Mouse (Mus musculus): ENCODE measurements around the gene Pomt1. TPM values are rescaled to one million over a fixed set of nuclear protein-coding genes. Genes with fewer than 3 reads are reported as not detected.

Pomt1 gene
- polyA plus RNA-seq, 1 experiment from 2014 or later = 29.9 TPM

DNA sequence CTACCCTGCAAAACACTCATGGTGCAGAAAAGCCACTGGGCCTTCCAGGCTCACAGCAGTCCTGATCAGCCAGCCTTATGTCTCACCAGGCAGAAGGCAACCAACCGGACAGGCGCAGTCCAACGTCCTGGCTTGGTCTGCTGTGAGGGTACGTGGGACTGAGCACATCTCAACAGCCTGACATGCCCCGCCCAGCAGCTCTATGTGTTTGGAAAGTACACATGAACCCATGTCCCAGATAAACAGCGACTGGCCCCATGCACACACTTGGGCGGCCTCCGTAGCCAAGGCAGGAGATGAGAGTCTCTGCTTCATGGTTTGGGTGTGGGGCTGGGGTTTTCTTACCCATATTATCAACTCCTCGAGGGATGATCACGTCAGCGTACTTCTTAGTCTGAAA, 19.9 kb downstream of the Pomt1 start:
- Histone ChIP-seq H3K4me2 (replicated peaks) (no peak overlapping the region), H3K36me3 (peaks cover 52% of the 10 kb centered on the region), H3K27ac (replicated peaks) (no peak overlapping the region), H3K4me3 (no peak overlapping the region), H3K27me3 (no peaks in the 10 kb centered on the region), H3K9me3 (no peaks in the 10 kb centered on the region), H3K9ac (replicated peaks) (no peak overlapping the region), H3K4me1 (peaks cover 14% of the 10 kb centered on the region)
- ATAC-seq (replicated peaks) = no peak
- WGBS = 93% methylated on average over 11 of the region's 11 CpGs

- Histone ChIP-seq H3K4me3 (peak overlapping the region; percentile 83), H3K4me1 (peaks cover 14% of the 10 kb centered on the region), H3K36me3 (peaks cover 31% of the 10 kb centered on the region), H3K4me2 (replicated peaks) (peak overlapping the region; percentile 79), H3K9me3 (no peaks in the 10 kb centered on the region), H3K27me3 (no peaks in the 10 kb centered on the region), H3K27ac (replicated peaks) (no peak overlapping the region), H3K9ac (replicated peaks) (peak overlapping the region; percentile 81)
- WGBS = 56% methylated on average over 6 of the region's 6 CpGs
- no peak for ATAC-seq (replicated peaks)
Observed at GRCm38 (mm10) chr2:32258887-32259533, 22.6 kb downstream of the Pomt1 start.

DNA sequence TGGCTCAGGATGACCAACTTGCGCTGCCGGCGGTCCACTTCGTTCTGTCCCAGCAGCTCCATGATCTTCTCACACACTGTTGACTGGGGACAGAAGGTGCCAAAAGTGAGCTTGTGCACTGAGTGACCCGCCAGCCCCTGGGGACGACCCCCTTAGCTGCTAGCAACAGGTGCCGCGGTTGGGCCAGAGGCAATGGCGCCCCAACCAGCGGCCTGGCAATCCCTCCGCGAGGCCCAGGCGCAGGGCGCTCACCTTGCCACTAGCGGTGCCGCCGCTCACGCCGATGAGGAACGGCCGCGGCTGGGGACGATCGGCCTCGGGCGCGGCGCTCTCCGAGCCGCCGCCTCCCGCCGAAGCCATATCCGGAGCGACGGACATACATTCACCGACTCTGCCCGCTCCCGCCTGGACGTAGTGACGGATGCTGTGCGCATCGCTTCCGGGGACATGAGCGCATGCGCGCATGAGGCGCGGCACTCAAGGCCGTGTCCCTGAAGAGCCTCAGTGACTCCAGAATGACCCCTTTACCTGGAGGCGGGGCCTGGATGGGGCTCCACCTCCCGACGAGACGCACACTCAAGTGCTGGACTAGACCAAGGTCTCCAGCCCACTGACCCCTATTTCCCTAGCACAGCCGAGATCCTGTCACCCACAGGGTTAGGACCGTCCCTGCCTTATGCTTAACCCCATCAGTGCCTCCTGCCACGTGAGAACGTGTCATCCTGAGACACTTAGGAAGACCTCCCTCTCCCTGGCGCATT, 23.4 kb downstream of the Pomt1 start, which contains the start of gene Uck1:
TSS of gene Uck1 (minus strand) at position 503 of the 761 bp plus-strand sequence.
- peaks cover 14% of the 10 kb centered on the region for H3K4me1 ChIP-seq
- H3K27ac ChIP-seq (replicated peaks) = peak within 1 kb of the TSS; percentile 60
- peak within 1 kb of the TSS; percentile 79 for H3K4me2 ChIP-seq (replicated peaks)
- H3K4me3 ChIP-seq = peak within 1 kb of the TSS; percentile 83
- peak within 1 kb of the TSS; percentile 81 for H3K9ac ChIP-seq (replicated peaks)
- H3K9me3 ChIP-seq = no peaks in the 10 kb centered on the region
- WGBS = 1% methylated on average over 59 of the region's 59 CpGs
- ATAC-seq (replicated peaks) = peak; percentile 96
- no peaks in the 10 kb centered on the region for H3K27me3 ChIP-seq
- H3K36me3 ChIP-seq = peaks cover 23% of the 10 kb centered on the region

GRCm38 (mm10) chr2:32260635-32261034, 24.2 kb downstream of the Pomt1 start:
- WGBS = 32% methylated on average over 4 of the region's 4 CpGs

DNA sequence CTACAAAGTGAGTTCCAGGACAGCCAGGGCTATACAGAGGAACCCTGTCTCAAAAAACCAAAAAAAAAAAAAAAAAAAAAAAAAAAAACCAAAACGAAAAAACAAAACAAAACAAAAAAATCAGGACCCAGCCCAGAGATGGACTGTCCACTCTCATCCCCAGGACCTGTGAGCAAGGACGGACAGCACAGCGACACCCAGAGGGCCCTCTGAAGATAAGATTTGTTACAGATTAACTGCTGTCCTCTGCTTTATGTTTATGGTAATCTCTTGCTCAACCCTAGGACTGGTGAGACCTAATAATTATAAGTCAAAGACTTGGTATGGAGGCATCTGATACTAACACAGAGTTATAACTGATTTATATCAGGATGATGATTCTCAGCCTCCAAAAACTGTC, 39.4 kb downstream of the Pomt1 start:
- Histone ChIP-seq H3K4me1 (no peaks in the 10 kb centered on the region), H3K4me2 (replicated peaks) (no peak overlapping the region), H3K27me3 (no peaks in the 10 kb centered on the region), H3K36me3 (peaks cover 35% of the 10 kb centered on the region), H3K9ac (replicated peaks) (no peak overlapping the region), H3K4me3 (no peak overlapping the region), H3K27ac (replicated peaks) (no peak overlapping the region), H3K9me3 (no peaks in the 10 kb centered on the region)
- 88% methylated on average over 3 of the region's 3 CpGs for WGBS
- no peak for ATAC-seq (replicated peaks)

More at GRCm38 (mm10) chr2:32260635-32261034, 24.2 kb downstream of the Pomt1 start:
- Histone ChIP-seq H3K9me3 (no peaks in the 10 kb centered on the region), H3K4me3 (peak overlapping the region; percentile 83; the same call in 1 of the 2 replicates), H3K4me2 (replicated peaks) (peak overlapping the region; percentile 79; the same call in 1 of the 2 replicates), H3K9ac (replicated peaks) (no peak overlapping the region), H3K36me3 (peaks cover 23% of the 10 kb centered on the region), H3K27me3 (no peaks in the 10 kb centered on the region), H3K4me1 (peaks cover 14% of the 10 kb centered on the region), H3K27ac (replicated peaks) (no peak overlapping the region)
- ATAC-seq (replicated peaks) = 0 out of 2 replicates have a peak, but pooled peaks have one; percentile 5

- no peak overlapping the region for H3K4me2 ChIP-seq (replicated peaks)
- H3K4me1 ChIP-seq = peaks cover 17% of the 10 kb centered on the region
- H3K9me3 ChIP-seq = no peaks in the 10 kb centered on the region
- WGBS = 93% methylated on average over 2 of the region's 2 CpGs
- no peak overlapping the region for H3K9ac ChIP-seq (replicated peaks)
- no peak overlapping the region for H3K27ac ChIP-seq (replicated peaks)
- H3K27me3 ChIP-seq = no peaks in the 10 kb centered on the region
- peaks cover 73% of the 10 kb centered on the region for H3K36me3 ChIP-seq
- ATAC-seq (replicated peaks) = no peak
- H3K4me3 ChIP-seq = no peak overlapping the region
Observed at GRCm38 (mm10) chr2:32282289-32282688, 45.9 kb downstream of the Pomt1 start.

DNA sequence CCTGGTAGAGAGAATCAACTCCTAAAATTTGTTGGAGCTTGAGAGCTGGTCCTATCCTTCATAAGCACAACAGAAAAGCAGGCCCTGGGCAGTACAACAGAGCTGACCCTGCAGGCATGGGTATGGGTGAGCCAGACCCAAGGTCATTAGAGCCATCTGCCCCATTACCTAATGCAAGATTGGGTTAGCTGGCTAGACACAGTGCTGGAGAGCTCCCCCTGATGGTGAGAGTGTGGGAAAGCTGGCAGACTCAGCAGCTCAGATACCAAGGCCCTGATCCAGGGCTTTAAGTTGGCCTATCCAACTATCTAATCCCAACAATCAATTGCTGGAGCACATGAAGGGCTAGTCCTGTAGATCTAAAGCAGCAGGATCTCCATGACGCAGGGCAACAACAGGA, 46.3 kb downstream of the Pomt1 start:
- Histone ChIP-seq H3K9me3 (no peaks in the 10 kb centered on the region), H3K27ac (replicated peaks) (no peak overlapping the region), H3K36me3 (peaks cover 69% of the 10 kb centered on the region), H3K4me3 (no peak overlapping the region), H3K4me1 (peaks cover 18% of the 10 kb centered on the region), H3K27me3 (no peaks in the 10 kb centered on the region), H3K4me2 (replicated peaks) (no peak overlapping the region), H3K9ac (replicated peaks) (no peak overlapping the region)
- ATAC-seq (replicated peaks) = no peak
- WGBS = 91% methylated on average over 1 of the region's 1 CpGs

- peaks cover 22% of the 10 kb centered on the region for H3K4me1 ChIP-seq
- no peaks in the 10 kb centered on the region for H3K9me3 ChIP-seq
- WGBS = 94% methylated on average over 3 of the region's 3 CpGs
- no peak overlapping the region for H3K4me2 ChIP-seq (replicated peaks)
- no peak overlapping the region for H3K4me3 ChIP-seq
- H3K36me3 ChIP-seq = peaks cover 57% of the 10 kb centered on the region
- H3K27ac ChIP-seq (replicated peaks) = no peak overlapping the region
- ATAC-seq (replicated peaks) = no peak
- H3K27me3 ChIP-seq = no peaks in the 10 kb centered on the region
- no peak overlapping the region for H3K9ac ChIP-seq (replicated peaks)
Observed at GRCm38 (mm10) chr2:32283986-32284385, 47.6 kb downstream of the Pomt1 start.

GRCm38 (mm10) chr2:32287334-32287840, 51.0 kb downstream of the Pomt1 start, which contains the start of gene Golga2:
Golga2 (plus strand) TSS chr2:32287384.
- peaks cover 28% of the 10 kb centered on the region for H3K36me3 ChIP-seq
- peak within 1 kb of the TSS; percentile 89 for H3K4me3 ChIP-seq
- H3K4me2 ChIP-seq (replicated peaks) = peak within 1 kb of the TSS; percentile 91
- WGBS = under 1% methylated on average over 23 of the region's 23 CpGs
- peak within 1 kb of the TSS; percentile 68 for H3K27ac ChIP-seq (replicated peaks)
- no peaks in the 10 kb centered on the region for H3K9me3 ChIP-seq
- H3K27me3 ChIP-seq = no peaks in the 10 kb centered on the region
- peaks cover 28% of the 10 kb centered on the region for H3K4me1 ChIP-seq
- H3K9ac ChIP-seq (replicated peaks) = peak within 1 kb of the TSS; percentile 94
- ATAC-seq (replicated peaks) = no peak; the same call in 1 of the 2 replicates

DNA sequence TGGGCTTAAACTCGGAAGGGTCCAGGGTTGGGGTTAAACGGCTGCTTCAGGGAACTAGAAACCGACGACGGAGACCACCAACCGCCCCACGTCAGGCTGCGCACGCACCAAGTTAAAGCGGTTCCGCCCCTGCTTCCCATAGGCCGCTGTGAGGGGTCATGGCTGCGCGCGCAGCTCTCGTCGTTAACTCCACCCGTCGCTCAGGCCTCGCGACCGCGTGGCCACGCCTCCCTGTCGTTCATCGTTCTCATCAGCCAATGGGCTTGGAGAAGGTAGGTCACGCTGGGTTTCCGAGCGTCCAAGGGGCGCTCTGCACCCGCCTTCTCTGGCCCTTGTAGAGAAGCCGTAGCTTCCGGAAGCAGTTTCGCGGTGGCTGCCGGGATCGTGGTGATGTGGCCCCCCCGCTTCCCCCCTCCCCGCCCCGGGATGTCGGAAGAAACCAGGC, 51.6 kb downstream of the Pomt1 start, which contains the start of gene Swi5:
TSS of gene Swi5 (minus strand) at position 153 of the 445 bp plus-strand sequence.
- peak within 1 kb of the TSS; percentile 89 for H3K4me3 ChIP-seq
- no peaks in the 10 kb centered on the region for H3K9me3 ChIP-seq
- peak; percentile 99 for ATAC-seq (replicated peaks)
- peak within 1 kb of the TSS; percentile 68 for H3K27ac ChIP-seq (replicated peaks)
- peaks cover 23% of the 10 kb centered on the region for H3K36me3 ChIP-seq
- under 1% methylated on average over 41 of the region's 41 CpGs for WGBS
- peaks cover 28% of the 10 kb centered on the region for H3K4me1 ChIP-seq
- H3K4me2 ChIP-seq (replicated peaks) = peak within 1 kb of the TSS; percentile 91
- no peaks in the 10 kb centered on the region for H3K27me3 ChIP-seq
- H3K9ac ChIP-seq (replicated peaks) = peak within 1 kb of the TSS; percentile 94

DNA sequence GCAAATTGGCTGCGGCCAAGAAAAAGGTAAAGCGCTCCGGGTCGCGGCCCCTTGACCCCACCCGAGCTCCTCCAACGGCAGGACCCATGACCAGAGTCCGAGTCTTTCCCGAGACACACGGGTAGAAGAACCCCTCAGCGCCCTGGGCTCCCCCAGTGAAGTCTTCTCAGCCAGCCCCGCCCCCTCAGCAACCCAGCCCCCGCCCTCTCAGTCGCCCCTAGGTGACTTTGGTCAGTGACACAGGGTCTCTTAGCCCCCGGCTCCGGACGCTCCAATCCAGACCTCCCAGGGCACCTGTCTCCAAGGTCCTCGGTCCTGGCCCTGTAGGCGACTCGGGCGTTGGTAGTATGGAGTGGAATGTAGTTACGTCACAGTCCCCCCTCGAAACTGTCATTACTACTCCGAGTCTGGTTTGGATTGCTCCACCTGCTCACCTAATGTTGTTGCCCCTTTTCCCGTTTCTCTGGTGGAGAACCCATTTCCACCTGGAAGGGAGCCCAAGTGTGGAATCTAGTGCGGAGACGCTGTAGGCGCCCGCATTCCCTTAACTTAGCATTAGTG, 52.1 kb downstream of the Pomt1 start:
- Histone ChIP-seq H3K36me3 (peaks cover 24% of the 10 kb centered on the region), H3K4me3 (peak overlapping the region; percentile 89), H3K4me1 (peaks cover 28% of the 10 kb centered on the region), H3K9me3 (no peaks in the 10 kb centered on the region), H3K9ac (replicated peaks) (peak overlapping the region; percentile 94), H3K4me2 (replicated peaks) (peak overlapping the region; percentile 87), H3K27me3 (no peaks in the 10 kb centered on the region), H3K27ac (replicated peaks) (peak overlapping the region; percentile 63)
- 3% methylated on average over 28 of the region's 29 CpGs for WGBS
- peak; percentile 50 for ATAC-seq (replicated peaks)

All from forebrain, embryonic 15.5 days (tissue).